Mouse (Mus musculus) ES-Bruce4 (cell line): ENCODE results near the gene Dlx5. TPM values are rescaled to one million over a fixed set of nuclear protein-coding genes. Genes with fewer than 3 reads are reported as not detected.

Experiments
- H3K27ac ChIP-seq: 2 replicates; pipeline ENCODE4 v1.5.1; 2012; ENCODE audit warnings: low read length, inconsistent platforms; ENCODE audit not compliant: insufficient read depth
- H3K27me3 ChIP-seq: 2 replicates; pipeline ENCODE4 v1.6.1; 2012; ENCODE audit warnings: mild to moderate bottlenecking, low read length, inconsistent platforms; ENCODE audit not compliant: control insufficient read depth, poor library complexity, insufficient read depth, severe bottlenecking
- H3K36me3 ChIP-seq: 2 replicates; pipeline ENCODE4 v1.6.1; 2012; ENCODE audit warnings: inconsistent platforms, mild to moderate bottlenecking, low read length, moderate library complexity; ENCODE audit not compliant: control insufficient read depth, poor library complexity, insufficient read depth, severe bottlenecking
- H3K4me1 ChIP-seq: one replicate; pipeline ENCODE4 v1.8.1; 2011; ENCODE audit warnings: low read length; ENCODE audit not compliant: control insufficient read depth, insufficient read depth
- H3K4me3 ChIP-seq: 2 replicates; pipeline ENCODE4 v1.5.1; 2011; ENCODE audit warnings: low read depth, mild to moderate bottlenecking, low read length
- H3K9ac ChIP-seq: 2 replicates; pipeline ENCODE4 v1.6.1; 2012; ENCODE audit warnings: low read depth, mild to moderate bottlenecking, inconsistent platforms; ENCODE audit not compliant: poor library complexity, severe bottlenecking
- H3K9me3 ChIP-seq: replicated peaks from 2 replicates; pipeline ENCODE4 v1.6.1; 2012; ENCODE audit warnings: mild to moderate bottlenecking, low read length, inconsistent platforms; ENCODE audit not compliant: control insufficient read depth, poor library complexity, insufficient read depth, severe bottlenecking
- CTCF ChIP-seq: IDR thresholded peaks from one replicate; pipeline ENCODE4 v1.8.1; 2011; ENCODE audit warnings: low read depth, low read length
- EP300 ChIP-seq: IDR thresholded peaks from 2 replicates; pipeline ENCODE4 v1.6.1; 2011; ENCODE audit warnings: low read depth, low read length; ENCODE audit not compliant: insufficient read depth
- POLR2A ChIP-seq: IDR thresholded peaks from one replicate; pipeline ENCODE4 v1.8.1; 2011; ENCODE audit warnings: low read length; ENCODE audit not compliant: insufficient read depth
- polyA plus RNA-seq: library from polyadenylated mRNA; stranded (reverse); fragments of >200 nt; gene quantifications from 2 replicates; pipeline ENCODE4 v1.2.4, GENCODE M21; 2011; ENCODE audit warnings: low read depth; ENCODE audit not compliant: missing spikeins, insufficient read depth, insufficient read length

Dlx5 gene
- polyA plus RNA-seq, 1 experiment, result 0.42 TPM

DNA sequence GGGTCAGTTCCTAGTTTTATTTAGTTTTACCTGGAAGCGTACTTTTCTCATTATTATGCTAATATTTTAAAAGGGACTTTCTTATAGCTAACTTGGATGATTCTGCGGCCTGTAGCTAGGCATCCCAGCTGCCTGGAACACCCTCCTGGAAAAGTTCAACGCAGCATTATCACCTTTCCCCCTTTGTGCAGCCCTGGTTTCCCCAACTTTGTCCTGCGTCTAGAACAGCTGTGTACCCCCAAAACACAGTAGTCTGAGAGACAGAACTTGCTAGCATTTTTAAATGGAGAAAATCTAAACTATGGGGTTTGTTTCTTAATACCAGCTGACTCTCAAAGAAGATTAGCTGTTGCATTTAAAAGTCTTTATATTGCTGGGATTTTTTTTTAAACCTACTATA, 33.3 kb downstream of the Dlx5 start:
- Histone ChIP-seq H3K4me1 (no peaks in the 10 kb centered on the region), H3K9me3 (no peaks in the 10 kb centered on the region), H3K9ac (no peak overlapping the region), H3K27me3 (peaks cover 4% of the 10 kb centered on the region), H3K4me3 (no peak overlapping the region), H3K27ac (no peak overlapping the region), H3K36me3 (no peaks in the 10 kb centered on the region)
- no peak for TF ChIP-seq CTCF
- no peak for TF ChIP-seq EP300
- no peak for TF ChIP-seq POLR2A

GRCm38 (mm10) chr6:6833301-6833700, 48.6 kb downstream of the Dlx5 start:
- no peak overlapping the region for H3K9ac ChIP-seq
- H3K27me3 ChIP-seq, result no peaks in the 10 kb centered on the region
- TF ChIP-seq CTCF (no peak), EP300 (no peak), POLR2A (no peak)
- H3K4me1 ChIP-seq, result no peaks in the 10 kb centered on the region
- no peak overlapping the region for H3K4me3 ChIP-seq
- no peaks in the 10 kb centered on the region for H3K9me3 ChIP-seq
- H3K36me3 ChIP-seq, result no peaks in the 10 kb centered on the region
- no peak overlapping the region for H3K27ac ChIP-seq

DNA sequence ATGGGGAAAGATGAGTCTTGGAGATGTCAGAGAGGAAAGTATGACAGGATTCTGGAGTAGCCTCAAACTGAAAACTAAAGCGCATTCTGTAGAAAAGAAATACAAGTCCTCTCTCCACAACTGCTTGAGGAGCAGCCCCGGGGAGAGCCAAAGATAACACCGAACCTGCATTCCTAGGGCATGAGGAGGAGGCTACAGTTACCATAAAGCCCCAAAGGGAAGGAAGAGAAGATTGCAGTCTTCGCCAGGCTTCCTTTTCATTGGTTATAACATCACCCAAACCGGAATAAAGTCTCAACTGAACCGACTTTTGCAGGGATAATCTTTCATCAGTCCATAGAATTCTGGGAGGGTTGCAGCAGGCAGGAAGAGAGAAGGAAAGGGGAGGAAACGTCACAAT, 51.4 kb downstream of the Dlx5 start:
- H3K27me3 ChIP-seq, result no peaks in the 10 kb centered on the region; the same call in 1 of the 2 replicates
- no peak overlapping the region for H3K4me3 ChIP-seq
- H3K27ac ChIP-seq, result no peak overlapping the region
- no peaks in the 10 kb centered on the region for H3K36me3 ChIP-seq
- TF ChIP-seq CTCF, result no peak
- no peak for TF ChIP-seq EP300
- no peak for TF ChIP-seq POLR2A
- H3K9me3 ChIP-seq, result no peaks in the 10 kb centered on the region
- H3K4me1 ChIP-seq, result no peaks in the 10 kb centered on the region
- no peak overlapping the region for H3K9ac ChIP-seq

Other genes starting within 250 kb of the Dlx5 start
- 0.30 TPM in 1 of 2 replicates, not detected in the other for gene Dlx6, start 18.8 kb downstream of the Dlx5 start, polyA plus RNA-seq
- 8.1 and 9.1 TPM in 2 replicates for gene Sdhaf3, start 73.9 kb upstream of the Dlx5 start, polyA plus RNA-seq